Mouse (Mus musculus) embryonic facial prominence, embryonic 12.5 days (tissue): ENCODE measurements at regions not wholly inside any gene's neighbourhood (a gene's known extent, or its start where the extent isn't known, plus 50 kb on each side); places are given as distances from the start of the nearest gene placed in this dataset.

Source experiments
- ATAC-seq: fragments of 200-750 bp; cut with Nextera tagmentation; 2 replicates; pipeline ENCODE4 v1.8.0; 2017; ENCODE audit not compliant: insufficient number of reproducible peaks, insufficient read depth, low FRiP score, low TSS enrichment
- H3K27ac ChIP-seq: fragments of 300-500 bp; sonication (generic); 2 replicates; pipeline ENCODE4 v1.5.1; 2016; ENCODE audit warnings: mild to moderate bottlenecking
- H3K27me3 ChIP-seq: fragments of 300-500 bp; sonication (generic); 2 replicates; pipeline ENCODE4 v1.6.1; 2016; ENCODE audit warnings: mild to moderate bottlenecking, moderate library complexity
- H3K36me3 ChIP-seq: fragments of 300-500 bp; sonication (generic); 2 replicates; pipeline ENCODE4 v1.6.1; 2016; ENCODE audit warnings: mild to moderate bottlenecking
- H3K4me1 ChIP-seq: fragments of 300-500 bp; sonication (generic); 2 replicates; pipeline ENCODE4 v1.6.1; 2016
- H3K4me2 ChIP-seq: fragments of 300-500 bp; sonication (generic); replicated peaks from 2 replicates; pipeline ENCODE4 v1.6.1; 2016; ENCODE audit warnings: mild to moderate bottlenecking, moderate library complexity
- H3K4me3 ChIP-seq: fragments of 300-500 bp; sonication (generic); 2 replicates; pipeline ENCODE4 v1.5.1; 2016; ENCODE audit warnings: mild to moderate bottlenecking
- H3K9ac ChIP-seq: fragments of 300-500 bp; sonication (generic); 2 replicates; pipeline ENCODE4 v1.6.1; 2016; ENCODE audit warnings: mild to moderate bottlenecking, moderate library complexity
- H3K9me3 ChIP-seq: fragments of 300-500 bp; sonication (generic); 2 replicates; pipeline ENCODE4 v1.6.1; 2016; ENCODE audit warnings: mild to moderate bottlenecking, moderate library complexity
- WGBS: fragments of 180-500 bp; shearing (Covaris S2); methylation state at CpG from one replicate; pipeline ENCODE4 v1.1.7; 2016; 5-methylcytosine and 5-hydroxymethylcytosine counted together

GRCm38 (mm10) chr1:143204070-143204469 is 436.4 kb upstream of the B3galt2 start:
- H3K4me2 ChIP-seq: no peak overlapping the region
- H3K27ac ChIP-seq: no peak overlapping the region
- no peak for ATAC-seq
- H3K4me3 ChIP-seq: no peak overlapping the region
- no peaks in the 10 kb centered on the region for H3K4me1 ChIP-seq
- no peaks in the 10 kb centered on the region for H3K36me3 ChIP-seq
- H3K27me3 ChIP-seq: no peaks in the 10 kb centered on the region
- no peak overlapping the region for H3K9ac ChIP-seq
- H3K9me3 ChIP-seq: no peaks in the 10 kb centered on the region

- no peaks in the 10 kb centered on the region for H3K27me3 ChIP-seq
- WGBS: 82% methylated on average over 3 of the region's 3 CpGs
- H3K36me3 ChIP-seq: no peaks in the 10 kb centered on the region
- no peak overlapping the region for H3K4me2 ChIP-seq
- ATAC-seq: no peak
- H3K9me3 ChIP-seq: no peaks in the 10 kb centered on the region
- H3K27ac ChIP-seq: no peak overlapping the region
- H3K4me3 ChIP-seq: no peak overlapping the region
- H3K9ac ChIP-seq: no peak overlapping the region
- H3K4me1 ChIP-seq: no peaks in the 10 kb centered on the region
Observed at GRCm38 (mm10) chr1:143206995-143207394, 433.5 kb upstream of the B3galt2 start.

- Histone ChIP-seq H3K36me3 (no peaks in the 10 kb centered on the region), H3K4me3 (no peak overlapping the region), H3K9me3 (no peaks in the 10 kb centered on the region), H3K4me2 (no peak overlapping the region), H3K9ac (no peak overlapping the region), H3K27me3 (no peaks in the 10 kb centered on the region), H3K27ac (no peak overlapping the region), H3K4me1 (no peaks in the 10 kb centered on the region)
- ATAC-seq: no peak
- 74% methylated on average over 6 of the region's 6 CpGs for WGBS
Observed at GRCm38 (mm10) chr1:143207399-143208065, 432.9 kb upstream of the B3galt2 start.

GRCm38 (mm10) chr1:143217401-143217800 is 423.1 kb upstream of the B3galt2 start:
- Histone ChIP-seq H3K4me1 (no peaks in the 10 kb centered on the region), H3K27me3 (no peaks in the 10 kb centered on the region), H3K4me3 (no peak overlapping the region), H3K4me2 (no peak overlapping the region), H3K9me3 (no peaks in the 10 kb centered on the region), H3K27ac (no peak overlapping the region), H3K36me3 (no peaks in the 10 kb centered on the region), H3K9ac (no peak overlapping the region)
- no peak for ATAC-seq

- no peaks in the 10 kb centered on the region for H3K36me3 ChIP-seq
- ATAC-seq: no peak
- H3K4me2 ChIP-seq: no peak overlapping the region
- H3K9ac ChIP-seq: no peak overlapping the region
- H3K27me3 ChIP-seq: no peaks in the 10 kb centered on the region
- H3K9me3 ChIP-seq: no peaks in the 10 kb centered on the region
- H3K4me1 ChIP-seq: no peaks in the 10 kb centered on the region
- 74% methylated on average over 7 of the region's 7 CpGs for WGBS
- no peak overlapping the region for H3K27ac ChIP-seq
- H3K4me3 ChIP-seq: no peak overlapping the region
Observed at GRCm38 (mm10) chr1:143231969-143232368, 408.5 kb upstream of the B3galt2 start.

- Histone ChIP-seq H3K27ac (no peak overlapping the region), H3K4me2 (no peak overlapping the region), H3K27me3 (no peaks in the 10 kb centered on the region), H3K9ac (no peak overlapping the region), H3K4me1 (no peaks in the 10 kb centered on the region), H3K4me3 (no peak overlapping the region), H3K9me3 (no peaks in the 10 kb centered on the region), H3K36me3 (no peaks in the 10 kb centered on the region)
- no peak for ATAC-seq
- WGBS: 78% methylated on average over 5 of the region's 5 CpGs
Observed at GRCm38 (mm10) chr1:143258470-143259215, 381.8 kb upstream of the B3galt2 start.

GRCm38 (mm10) chr1:143263263-143264038 is 377.0 kb upstream of the B3galt2 start:
- no peaks in the 10 kb centered on the region for H3K9me3 ChIP-seq
- no peak overlapping the region for H3K27ac ChIP-seq
- H3K4me1 ChIP-seq: no peaks in the 10 kb centered on the region
- H3K9ac ChIP-seq: no peak overlapping the region
- 74% methylated on average over 11 of the region's 11 CpGs for WGBS
- no peak overlapping the region for H3K4me3 ChIP-seq
- H3K36me3 ChIP-seq: no peaks in the 10 kb centered on the region
- peak; percentile 53; the same call in 1 of the 2 replicates for ATAC-seq
- no peak overlapping the region for H3K4me2 ChIP-seq
- H3K27me3 ChIP-seq: no peaks in the 10 kb centered on the region

- no peak overlapping the region for H3K9ac ChIP-seq
- no peaks in the 10 kb centered on the region for H3K4me1 ChIP-seq
- WGBS: 73% methylated on average over 4 of the region's 4 CpGs
- H3K4me3 ChIP-seq: no peak overlapping the region
- H3K36me3 ChIP-seq: no peaks in the 10 kb centered on the region
- H3K9me3 ChIP-seq: no peaks in the 10 kb centered on the region
- no peaks in the 10 kb centered on the region for H3K27me3 ChIP-seq
- no peak for ATAC-seq
- no peak overlapping the region for H3K27ac ChIP-seq
- no peak overlapping the region for H3K4me2 ChIP-seq
Observed at GRCm38 (mm10) chr1:143265216-143265615, 375.2 kb upstream of the B3galt2 start.

- Histone ChIP-seq H3K4me1 (no peaks in the 10 kb centered on the region), H3K4me3 (no peak overlapping the region), H3K9me3 (no peaks in the 10 kb centered on the region), H3K27ac (no peak overlapping the region), H3K27me3 (no peaks in the 10 kb centered on the region), H3K4me2 (no peak overlapping the region), H3K36me3 (no peaks in the 10 kb centered on the region), H3K9ac (no peak overlapping the region)
- 91% methylated on average over 3 of the region's 3 CpGs for WGBS
- no peak for ATAC-seq
Observed at GRCm38 (mm10) chr1:143286274-143286967, 354.0 kb upstream of the B3galt2 start.

- 75% methylated on average over 2 of the region's 2 CpGs for WGBS
- H3K9ac ChIP-seq: no peak overlapping the region
- H3K4me1 ChIP-seq: no peaks in the 10 kb centered on the region
- no peak overlapping the region for H3K4me3 ChIP-seq
- H3K36me3 ChIP-seq: no peaks in the 10 kb centered on the region
- ATAC-seq: no peak
- no peaks in the 10 kb centered on the region for H3K9me3 ChIP-seq
- no peaks in the 10 kb centered on the region for H3K27me3 ChIP-seq
- H3K27ac ChIP-seq: no peak overlapping the region
- no peak overlapping the region for H3K4me2 ChIP-seq
Observed at GRCm38 (mm10) chr1:143287448-143287847, 353.0 kb upstream of the B3galt2 start.

- Histone ChIP-seq H3K4me2 (no peak overlapping the region), H3K4me1 (no peaks in the 10 kb centered on the region), H3K4me3 (no peak overlapping the region), H3K9ac (no peak overlapping the region), H3K27me3 (no peaks in the 10 kb centered on the region), H3K9me3 (no peaks in the 10 kb centered on the region), H3K27ac (no peak overlapping the region), H3K36me3 (no peaks in the 10 kb centered on the region)
- WGBS: 61% methylated on average over 5 of the region's 5 CpGs
- ATAC-seq: no peak
Observed at GRCm38 (mm10) chr1:143296555-143296954, 343.9 kb upstream of the B3galt2 start.
